Mouse (Mus musculus) heart, embryonic 11.5 days (tissue): ENCODE results near the gene Polrmt. TPM values are rescaled to one million over a fixed set of nuclear protein-coding genes. Genes with fewer than 3 reads are reported as not detected.

ENCODE experiments used
- ATAC-seq: fragments of 200-750 bp; cut with Nextera tagmentation; replicated peaks from 2 replicates; pipeline ENCODE4 v1.8.0; 2017; ENCODE audit warnings: moderate library complexity; ENCODE audit not compliant: insufficient number of reproducible peaks, low FRiP score, low TSS enrichment
- H3K27ac ChIP-seq: fragments of 300-500 bp; sonication (generic); 2 replicates; pipeline ENCODE4 v1.5.1; 2014; ENCODE audit warnings: mild to moderate bottlenecking, low read depth, low read length
- H3K27me3 ChIP-seq: fragments of 300-500 bp; sonication (generic); 2 replicates; pipeline ENCODE4 v1.6.1; 2014; ENCODE audit warnings: mild to moderate bottlenecking, low read length, mixed read lengths; ENCODE audit not compliant: control insufficient read depth, insufficient read depth
- H3K36me3 ChIP-seq: fragments of 300-500 bp; sonication (generic); 2 replicates; pipeline ENCODE4 v1.6.1; 2014; ENCODE audit warnings: mild to moderate bottlenecking, low read length, moderate library complexity, mixed read lengths; ENCODE audit not compliant: control insufficient read depth, insufficient read depth
- H3K4me1 ChIP-seq: fragments of 300-500 bp; sonication (generic); 2 replicates; pipeline ENCODE4 v1.6.1; 2014; ENCODE audit warnings: low read length; ENCODE audit not compliant: control insufficient read depth, insufficient read depth
- H3K4me2 ChIP-seq: fragments of 300-500 bp; sonication (generic); 2 replicates; pipeline ENCODE4 v1.6.1; 2014; ENCODE audit warnings: mild to moderate bottlenecking, moderate library complexity
- H3K4me3 ChIP-seq: fragments of 300-500 bp; sonication (generic); 2 replicates; pipeline ENCODE4 v1.5.1; 2014; ENCODE audit warnings: low read depth, low read length
- H3K9ac ChIP-seq: fragments of 300-500 bp; sonication (generic); 2 replicates; pipeline ENCODE4 v1.6.1; 2014; ENCODE audit warnings: mild to moderate bottlenecking, low read depth, low read length, moderate library complexity
- H3K9me3 ChIP-seq: fragments of 300-500 bp; sonication (generic); replicated peaks from 2 replicates; pipeline ENCODE4 v1.6.1; 2016; ENCODE audit warnings: low read length; ENCODE audit not compliant: control insufficient read depth
- WGBS: fragments of 180-500 bp; shearing (Covaris S2); extraction: QIAGEN DNeasy Blood & Tissue Kit; methylation state at CpG from one replicate; pipeline ENCODE4 v1.1.7; 2014; ENCODE audit not compliant: insufficient replicate concordance; 5-methylcytosine and 5-hydroxymethylcytosine counted together
- polyA plus RNA-seq: library from polyadenylated mRNA; unstranded; fragments of >200 nt; fragmentation: Nextera tagmentation; extraction: Ambion mirVana; gene quantifications from 2 replicates; pipeline ENCODE4 v1.2.1, GENCODE M21; 2014

The Polrmt gene
- polyA plus RNA-seq, 1 experiment from 2014 or later: 23.6 TPM

- peaks cover 9% of the 10 kb centered on the region; the same call in 1 of the 2 replicates for H3K27me3 ChIP-seq
- 57% methylated on average over 2 of the region's 2 CpGs for WGBS
- no peaks in the 10 kb centered on the region for H3K9me3 ChIP-seq
- no peaks in the 10 kb centered on the region for H3K36me3 ChIP-seq
- H3K9ac ChIP-seq: no peak overlapping the region
- H3K4me3 ChIP-seq: no peak overlapping the region
- H3K4me1 ChIP-seq: peaks cover 6% of the 10 kb centered on the region; the same call in 1 of the 2 replicates
- ATAC-seq: no peak
- H3K4me2 ChIP-seq: no peak overlapping the region
- no peak overlapping the region for H3K27ac ChIP-seq
Observed at GRCm38 (mm10) chr10:79789581-79789980, 43.2 kb upstream of the Polrmt start.

GRCm38 (mm10) chr10:79788386-79789158 lies 42.2 kb upstream of the Polrmt start:
- WGBS: 33% methylated on average over 7 of the region's 7 CpGs
- Histone ChIP-seq H3K27me3 (peaks cover 15% of the 10 kb centered on the region; the same call in 1 of the 2 replicates), H3K4me2 (no peak overlapping the region), H3K36me3 (no peaks in the 10 kb centered on the region), H3K27ac (no peak overlapping the region), H3K9me3 (no peaks in the 10 kb centered on the region), H3K4me1 (0 out of 2 replicates have a peak, but pooled peaks cover 3% of the 10 kb centered on the region), H3K9ac (no peak overlapping the region), H3K4me3 (no peak overlapping the region)
- no peak for ATAC-seq

- WGBS: 36% methylated on average over 27 of the region's 27 CpGs
- Histone ChIP-seq H3K9me3 (no peaks in the 10 kb centered on the region), H3K4me1 (peaks cover 14% of the 10 kb centered on the region; the same call in 1 of the 2 replicates), H3K4me2 (no peak overlapping the region), H3K4me3 (no peak overlapping the region), H3K27ac (no peak overlapping the region), H3K9ac (no peak overlapping the region), H3K36me3 (no peaks in the 10 kb centered on the region), H3K27me3 (peaks cover 34% of the 10 kb centered on the region)
- ATAC-seq: no peak
Observed at GRCm38 (mm10) chr10:79783920-79784800, 37.8 kb upstream of the Polrmt start.

- no peak for ATAC-seq
- H3K4me1 ChIP-seq: peaks cover 19% of the 10 kb centered on the region
- 60% methylated on average over 7 of the region's 7 CpGs for WGBS
- no peaks in the 10 kb centered on the region for H3K36me3 ChIP-seq
- no peak overlapping the region for H3K4me3 ChIP-seq
- no peak overlapping the region for H3K27ac ChIP-seq
- no peaks in the 10 kb centered on the region for H3K9me3 ChIP-seq
- H3K27me3 ChIP-seq: peaks cover 45% of the 10 kb centered on the region
- no peak overlapping the region for H3K4me2 ChIP-seq
- H3K9ac ChIP-seq: no peak overlapping the region
Observed at GRCm38 (mm10) chr10:79783050-79783449, 36.7 kb upstream of the Polrmt start.

- Histone ChIP-seq H3K27me3 (peaks cover 54% of the 10 kb centered on the region), H3K4me3 (no peak overlapping the region), H3K4me1 (peaks cover 30% of the 10 kb centered on the region), H3K27ac (no peak overlapping the region), H3K9me3 (no peaks in the 10 kb centered on the region), H3K36me3 (no peaks in the 10 kb centered on the region), H3K4me2 (no peak overlapping the region), H3K9ac (no peak overlapping the region)
- WGBS: 61% methylated on average over 5 of the region's 5 CpGs
- ATAC-seq: no peak
Observed at GRCm38 (mm10) chr10:79781956-79782355, 35.6 kb upstream of the Polrmt start.

- H3K9ac ChIP-seq: no peak overlapping the region
- H3K36me3 ChIP-seq: no peaks in the 10 kb centered on the region
- peak overlapping the region; percentile 73 for H3K4me2 ChIP-seq
- peaks cover 31% of the 10 kb centered on the region for H3K4me1 ChIP-seq
- H3K27me3 ChIP-seq: peaks cover 55% of the 10 kb centered on the region
- peak overlapping the region; percentile 37 for H3K4me3 ChIP-seq
- no peaks in the 10 kb centered on the region for H3K9me3 ChIP-seq
- H3K27ac ChIP-seq: no peak overlapping the region
- ATAC-seq: no peak
- WGBS: 28% methylated on average over 21 of the region's 21 CpGs
Observed at GRCm38 (mm10) chr10:79781139-79781538, 34.8 kb upstream of the Polrmt start.

- H3K4me3 ChIP-seq: peak overlapping the region; percentile 37
- H3K4me1 ChIP-seq: peaks cover 31% of the 10 kb centered on the region
- no peak overlapping the region for H3K9ac ChIP-seq
- H3K9me3 ChIP-seq: no peaks in the 10 kb centered on the region
- H3K36me3 ChIP-seq: no peaks in the 10 kb centered on the region
- peaks cover 53% of the 10 kb centered on the region for H3K27me3 ChIP-seq
- ATAC-seq: peak; percentile 54; the same call in 1 of the 2 replicates
- H3K27ac ChIP-seq: no peak overlapping the region
- H3K4me2 ChIP-seq: peak overlapping the region; percentile 73
- WGBS: under 1% methylated on average over 13 of the region's 13 CpGs
Observed at GRCm38 (mm10) chr10:79780664-79781015, 34.3 kb upstream of the Polrmt start.

GRCm38 (mm10) chr10:79779784-79780663 lies 33.6 kb upstream of the Polrmt start:
- H3K4me1 ChIP-seq: peaks cover 31% of the 10 kb centered on the region
- H3K27me3 ChIP-seq: peaks cover 50% of the 10 kb centered on the region
- H3K27ac ChIP-seq: no peak overlapping the region
- H3K9me3 ChIP-seq: 0 out of 2 replicates have a peak, but pooled peaks cover under 1% of the 10 kb centered on the region
- peak overlapping the region; percentile 37 for H3K4me3 ChIP-seq
- H3K9ac ChIP-seq: no peak overlapping the region
- peak overlapping the region; percentile 73 for H3K4me2 ChIP-seq
- H3K36me3 ChIP-seq: no peaks in the 10 kb centered on the region
- peak; percentile 85 for ATAC-seq
- 2% methylated on average over 55 of the region's 55 CpGs for WGBS
